8 mouse cellular contexts compared by ENCODE assay signal in genomic region chr16:32913937-32914881, GRCm38 (mm10). TPM values are rescaled to one million over a fixed set of nuclear protein-coding genes. Genes with fewer than 3 reads are reported as not detected.
DNase-seq lines count a peak whose midpoint lies in the region; ATAC-seq lines count a peak whose summit lies in the region.

TSS of gene Lrch3 (plus strand) at chr16:32914100.

- H3K4me3 ChIP-seq in hindbrain, embryonic 13.5 days, result peak within 1 kb of the TSS; percentile 76

- no peaks in the 10 kb centered on the region for H3K27me3 ChIP-seq in hindbrain, embryonic 13.5 days

- peak within 1 kb of the TSS; percentile 74 for H3K4me2 ChIP-seq in hindbrain, embryonic 13.5 days

- no peaks in the 10 kb centered on the region for H3K36me3 ChIP-seq in hindbrain, embryonic 13.5 days

- DNase-seq in NIH3T3 (ENCODE audit: low read depth), result peak; percentile 95
- peak; percentile 98 to 99 for DNase-seq in cerebellum, postnatal 10 days
- peak; percentile 81 to 91 for DNase-seq in frontal cortex, postnatal 14 days (ENCODE audit: low spot score in 2 of 2)
- DNase-seq in layer of hippocampus, postnatal 25 days (ENCODE audit: extremely low spot score in 1 of 2, low spot score in 1 of 2), result peak; percentile 93 to 97
- DNase-seq in lung, postnatal 25 days (ENCODE audit: low spot score), result peak; percentile 95
- peak; percentile 96 for DNase-seq in retina, embryonic 14.5 days (ENCODE audit: low spot score)
- DNase-seq in thymus, postnatal 4 days, result peak; percentile 98

- WGBS in hindbrain, embryonic 13.5 days, result under 1% methylated on average over 84 of the region's 85 CpGs

- ATAC-seq in hindbrain, embryonic 13.5 days (ENCODE audit: low FRiP score), result peak; percentile 93

- peak within 1 kb of the TSS; percentile 93 for H3K27ac ChIP-seq in hindbrain, embryonic 13.5 days

- H3K4me1 ChIP-seq in hindbrain, embryonic 13.5 days (replicated peaks), result peaks cover 17% of the 10 kb centered on the region

- no peaks in the 10 kb centered on the region for H3K9me3 ChIP-seq in hindbrain, embryonic 13.5 days

- peak within 1 kb of the TSS; percentile 93 for H3K9ac ChIP-seq in hindbrain, embryonic 13.5 days

RNA-seq across cellular contexts. Expression of gene Lrch3, which starts in this region (rescaled TPM):
- 47.3 and 51.3 TPM in 2 replicates for polyA plus RNA-seq in hindbrain, embryonic 13.5 days (2015; fragmentation: Nextera tagmentation; extraction: Ambion mirVana)
- 10 to 100 TPM; 34.7 to 38.7 TPM for total RNA-seq in layer of hippocampus, postnatal 25 days (2021)

Comparison
In these comparisons a context has a peak if more than half of its experiments do, and no peak if none do; other contexts are left out.
1. Peak in every context shown above with its lines: DNase-seq, ATAC-seq, H3K4me3 ChIP-seq and H3K27ac ChIP-seq.